Mouse (Mus musculus) left cerebral cortex, postnatal 4 days (tissue): ENCODE results near the gene Vmn2r88. TPM values are rescaled to one million over a fixed set of nuclear protein-coding genes. Genes with fewer than 3 reads are reported as not detected.
"Not testable (repeated sequence)": the region's sequence is repeated elsewhere in the genome, so short reads cannot be mapped to it uniquely, and the experiment has no call there.

Source experiments
- DNase-seq: peaks from one replicate; pipeline ENCODE4 v3.0.0-alpha.2; 2022
- intact Hi-C: fragments of 180-260 bp; cut with DNase I; formaldehyde crosslinking; loops from one replicate; pipeline ENCODE4 v1.15.1; 2025
- total RNA-seq, 2 experiments: library from RNA; stranded (reverse); gene quantifications; 2 replicates each; pipeline ENCODE4 v1.2.3; 2021

Vmn2r88 gene
- not detected for total RNA-seq

GRCm38 (mm10) chr14:51410520-51410919 is at the start of gene Vmn2r88:
TSS of gene Vmn2r88 (plus strand) at chr14:51410820.
- intact Hi-C loops, result no loop called here
- no peak for DNase-seq

GRCm38 (mm10) chr14:51361456-51361855 is 49.2 kb upstream of the Vmn2r88 start, which contains the start of gene Gm7247:
TSS of gene Gm7247 (plus strand) at chr14:51361756.
- intact Hi-C loops, result no loop called here
- no peak for DNase-seq

GRCm38 (mm10) chr14:51382805-51383204 is 27.8 kb upstream of the Vmn2r88 start:
- no peak for DNase-seq
- intact Hi-C loops, result no loop called here

GRCm38 (mm10) chr14:51384351-51384750 is 26.3 kb upstream of the Vmn2r88 start:
- intact Hi-C loops, result no loop called here
- no peak for DNase-seq

GRCm38 (mm10) chr14:51385741-51386140 is 24.9 kb upstream of the Vmn2r88 start:
- intact Hi-C loops, result no loop called here
- no peak for DNase-seq

- intact Hi-C loops, result no loop called here
- DNase-seq, result no peak
These were observed 22.9 kb upstream of the Vmn2r88 start for GRCm38 (mm10) chr14:51387768-51388167.

- intact Hi-C loops, result no loop called here
- DNase-seq, result no peak
These were observed 22.4 kb upstream of the Vmn2r88 start for GRCm38 (mm10) chr14:51388222-51388621.

GRCm38 (mm10) chr14:51423885-51424284 is 13.3 kb downstream of the Vmn2r88 start:
- intact Hi-C loops, result no loop called here
- DNase-seq, result no peak

GRCm38 (mm10) chr14:51430138-51430537 is 19.5 kb downstream of the Vmn2r88 start:
- DNase-seq, intact Hi-C loops: not testable (repeated sequence)

GRCm38 (mm10) chr14:51434546-51434945 is 23.9 kb downstream of the Vmn2r88 start:
- no peak for DNase-seq
- intact Hi-C loops, result no loop called here

GRCm38 (mm10) chr14:51435020-51435419 is 24.4 kb downstream of the Vmn2r88 start:
- DNase-seq, result no peak
- intact Hi-C loops, result no loop called here

- no peak for DNase-seq
- intact Hi-C loops, result no loop called here
These were observed 28.3 kb downstream of the Vmn2r88 start for GRCm38 (mm10) chr14:51438955-51439354.

GRCm38 (mm10) chr14:51451557-51451956 is 40.9 kb downstream of the Vmn2r88 start, which contains the start of gene Vmn2r89:
TSS of gene Vmn2r89 (plus strand) at chr14:51451857.
- intact Hi-C loops, DNase-seq: not testable (repeated sequence)

Other genes starting within 250 kb of the Vmn2r88 start
- not detected for gene Rnase2b, start 248.6 kb upstream of the Vmn2r88 start, total RNA-seq
- gene Ang2, start 211.7 kb upstream of the Vmn2r88 start, total RNA-seq, result not detected
- not detected for gene Ear14, start 207.4 kb upstream of the Vmn2r88 start, total RNA-seq
- not detected for gene Rnase2a, start 154.7 kb upstream of the Vmn2r88 start, total RNA-seq
- not detected for gene Gm7247, start 49.1 kb upstream of the Vmn2r88 start, total RNA-seq
- gene Vmn2r89, start 41.0 kb downstream of the Vmn2r88 start, total RNA-seq, result not detected
- not detected for gene Gm5622, start 142.0 kb downstream of the Vmn2r88 start, total RNA-seq
- not detected for gene Gm17175, start 163.2 kb downstream of the Vmn2r88 start, total RNA-seq
- gene Gm17174, start 181.3 kb downstream of the Vmn2r88 start, total RNA-seq, result not detected
- not detected for gene Gm17078, start 200.5 kb downstream of the Vmn2r88 start, total RNA-seq
- gene Gm4181, start 224.8 kb downstream of the Vmn2r88 start, total RNA-seq, result not detected